Mouse (Mus musculus): ENCODE data around the gene Hmgxb4.
"Not testable (repeated sequence)": the region's sequence is repeated elsewhere in the genome, so short reads cannot be mapped to it uniquely, and the experiment has no call there.

Gene Hmgxb4

GRCm38 (mm10) chr8:74993081-74993474 lies at the start of gene Hmgxb4:
Gene Hmgxb4 (plus strand): TSS chr8:74993356.
- DNase-seq (ENCODE audit: low read depth, low spot score), result no peak

- no peak for DNase-seq (ENCODE audit: low read depth, low spot score)
Observed at GRCm38 (mm10) chr8:74949445-74949844, 43.7 kb upstream of the Hmgxb4 start.

- no peak for DNase-seq (ENCODE audit: low read depth, low spot score)
Observed at GRCm38 (mm10) chr8:74963983-74964382, 29.2 kb upstream of the Hmgxb4 start.

- not testable (repeated sequence) for DNase-seq (ENCODE audit: low read depth, low spot score)
Observed at GRCm38 (mm10) chr8:74970286-74970685, 22.9 kb upstream of the Hmgxb4 start.

GRCm38 (mm10) chr8:74971636-74972035 lies 21.5 kb upstream of the Hmgxb4 start:
- DNase-seq (ENCODE audit: low read depth, low spot score), result no peak

- DNase-seq (ENCODE audit: low read depth, low spot score), result no peak
Observed at GRCm38 (mm10) chr8:74972322-74972883, 20.8 kb upstream of the Hmgxb4 start.

- DNase-seq (ENCODE audit: low read depth, low spot score), result no peak
Observed at GRCm38 (mm10) chr8:74973121-74973869, 19.9 kb upstream of the Hmgxb4 start.

- no peak for DNase-seq (ENCODE audit: low read depth, low spot score)
Observed at GRCm38 (mm10) chr8:74973904-74974303, 19.3 kb upstream of the Hmgxb4 start.

GRCm38 (mm10) chr8:74977427-74977826 lies 15.7 kb upstream of the Hmgxb4 start:
- no peak for DNase-seq (ENCODE audit: low read depth, low spot score)

- DNase-seq (ENCODE audit: low read depth, low spot score), result no peak
Observed at GRCm38 (mm10) chr8:74980060-74980710, 13.0 kb upstream of the Hmgxb4 start.

GRCm38 (mm10) chr8:74980711-74981062 lies 12.5 kb upstream of the Hmgxb4 start:
- DNase-seq (ENCODE audit: low read depth, low spot score), result peak; percentile 39

- DNase-seq (ENCODE audit: low read depth, low spot score), result no peak
Observed at GRCm38 (mm10) chr8:74981809-74982208, 11.3 kb upstream of the Hmgxb4 start.

GRCm38 (mm10) chr8:74987436-74987835 lies 5.7 kb upstream of the Hmgxb4 start:
- DNase-seq (ENCODE audit: low read depth, low spot score), result no peak

- DNase-seq (ENCODE audit: low read depth, low spot score), result no peak
Observed at GRCm38 (mm10) chr8:74990021-74990420, 3.1 kb upstream of the Hmgxb4 start.

- peak; percentile 80 for DNase-seq (ENCODE audit: low read depth, low spot score)
Observed at GRCm38 (mm10) chr8:74993475-74994451, 607 bp downstream of the Hmgxb4 start.

GRCm38 (mm10) chr8:74994540-74994939 lies 1.4 kb downstream of the Hmgxb4 start:
- no peak for DNase-seq (ENCODE audit: low read depth, low spot score)

GRCm38 (mm10) chr8:75000431-75000830 lies 7.3 kb downstream of the Hmgxb4 start:
- DNase-seq (ENCODE audit: low read depth, low spot score), result no peak

- no peak for DNase-seq (ENCODE audit: low read depth, low spot score)
Observed at GRCm38 (mm10) chr8:75008826-75009225, 15.7 kb downstream of the Hmgxb4 start.

GRCm38 (mm10) chr8:75013557-75013956 lies 20.4 kb downstream of the Hmgxb4 start:
- no peak for DNase-seq (ENCODE audit: low read depth, low spot score)

GRCm38 (mm10) chr8:75013964-75014363 lies 20.8 kb downstream of the Hmgxb4 start:
- DNase-seq (ENCODE audit: low read depth, low spot score), result no peak

- DNase-seq (ENCODE audit: low read depth, low spot score), result no peak
Observed at GRCm38 (mm10) chr8:75015981-75016380, 22.8 kb downstream of the Hmgxb4 start.

- no peak for DNase-seq (ENCODE audit: low read depth, low spot score)
Observed at GRCm38 (mm10) chr8:75016422-75016821, 23.3 kb downstream of the Hmgxb4 start.

Measured in retina, postnatal 7 days (tissue).